Mouse (Mus musculus) megakaryocyte, embryonic 14.5 days (primary cell): ENCODE measurements at regions not wholly inside any gene's neighbourhood (a gene's known extent, or its start where the extent isn't known, plus 50 kb on each side); places are given as distances from the start of the nearest gene placed in this dataset.

Experiments used
- FLI1 ChIP-seq: IDR thresholded peaks from 2 replicates; pipeline ENCODE4 v1.6.1; 2012; ENCODE audit warnings: low read length, inconsistent platforms, mixed read lengths
- GATA1 ChIP-seq: IDR thresholded peaks from 3 replicates; pipeline ENCODE4 v1.6.1; 2012; ENCODE audit warnings: mixed read lengths, low read length, inconsistent platforms, borderline replicate concordance

DNA sequence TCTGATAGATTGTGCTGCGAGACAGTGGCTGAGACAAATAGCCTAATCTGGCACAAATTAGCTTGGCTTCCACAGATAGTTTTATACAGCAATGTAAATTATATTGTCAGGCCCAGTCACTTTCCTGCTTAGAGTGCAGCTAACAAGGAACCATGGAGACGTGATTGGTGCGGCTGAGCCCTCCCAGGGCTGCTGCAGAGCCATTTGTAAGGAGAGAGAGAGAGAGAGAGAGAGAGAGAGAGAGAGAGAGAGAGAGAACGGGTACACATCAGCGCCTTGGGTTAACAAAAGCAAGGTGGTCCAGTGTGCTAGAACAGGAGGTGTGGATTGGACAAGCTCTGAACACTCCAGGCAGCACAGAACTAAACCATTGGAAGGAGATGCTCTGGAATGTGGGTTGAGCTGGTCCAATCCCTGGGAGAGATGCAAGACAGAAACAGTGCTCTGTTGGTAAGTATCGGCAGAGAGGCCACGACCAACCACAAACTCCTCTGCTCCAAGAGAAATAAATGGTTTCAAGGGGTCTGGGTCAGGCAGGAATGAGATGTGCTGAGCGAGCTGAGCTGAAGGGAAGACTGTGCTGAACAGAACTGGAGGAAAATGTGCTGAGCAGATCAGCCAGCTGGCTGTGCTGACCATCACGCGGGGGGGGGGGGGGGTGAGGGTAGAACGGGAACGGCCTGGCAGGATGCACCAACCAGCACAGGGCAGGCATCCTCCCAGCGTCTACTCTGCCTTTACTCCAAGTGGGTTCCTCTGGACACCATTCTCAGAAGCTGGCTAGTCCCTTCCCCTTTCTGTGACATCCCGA lies 228.8 kb upstream of the Zfp703 start:
- no peak for TF ChIP-seq GATA1
- TF ChIP-seq FLI1: no peak
